Mouse (Mus musculus) gastrocnemius, adult 2 months (tissue): Measurements from ENCODE around the gene Lyrm4. TPM values are rescaled to one million over a fixed set of nuclear protein-coding genes. Genes with fewer than 3 reads are reported as not detected.

Experiments used
- DNase-seq: peaks from one replicate; pipeline ENCODE4 v3.0.0; 2022
- H3K27ac ChIP-seq: fragments of 200-600 bp; 2 replicates; pipeline ENCODE4 v1.8.1; 2022; ENCODE audit warnings: mild to moderate bottlenecking
- H3K4me3 ChIP-seq: fragments of 200-600 bp; 2 replicates; pipeline ENCODE4 v1.8.1; 2022; ENCODE audit warnings: mild to moderate bottlenecking, moderate library complexity
- CTCF ChIP-seq: fragments of 200-600 bp; IDR thresholded peaks from 2 replicates; pipeline ENCODE4 v1.8.1; 2022; ENCODE audit warnings: antibody characterized with exemption, mild to moderate bottlenecking, moderate library complexity
- intact Hi-C: fragments of 180-260 bp; cut with DNase I; formaldehyde crosslinking; loops from one replicate; pipeline ENCODE4 v1.15.1; 2025
- total RNA-seq, 2 experiments: library from RNA; stranded (reverse); gene quantifications; 2 replicates each; pipeline ENCODE4 v1.2.3; 2021

Lyrm4 gene
- total RNA-seq, 2 experiments from 2014 or later: 4.4 to 6.4 TPM

DNA sequence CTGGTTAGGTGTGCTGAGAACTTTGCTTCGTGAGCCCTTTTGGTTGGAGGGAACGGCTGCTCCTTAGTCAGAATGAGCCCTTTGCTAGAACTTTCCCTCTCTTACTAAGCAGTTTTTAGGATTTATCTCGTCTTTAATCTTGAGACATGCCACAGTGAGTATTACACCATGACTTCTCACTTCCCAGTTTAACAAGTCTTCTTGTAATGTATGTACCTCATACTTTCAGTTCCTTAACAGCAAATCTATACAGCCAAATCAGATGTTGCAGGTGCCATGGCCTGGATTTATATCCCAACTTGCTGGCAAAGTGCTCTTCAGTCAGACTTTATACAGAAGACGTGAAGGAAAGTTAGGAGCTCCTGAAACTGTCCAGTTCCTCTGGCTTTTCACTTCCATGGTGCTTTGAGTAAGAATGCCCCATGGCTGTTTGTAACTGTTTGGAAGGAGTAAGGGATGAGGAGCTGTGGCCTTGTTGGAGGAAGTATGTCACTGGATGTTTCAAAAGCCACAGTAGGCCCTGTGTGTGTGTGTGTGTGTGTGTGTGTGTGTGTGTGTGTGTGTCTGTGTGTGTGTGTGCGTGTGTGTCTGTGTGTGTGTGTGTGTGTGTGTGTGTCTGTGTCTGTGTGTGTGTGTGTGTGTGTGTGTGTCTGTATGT lies 14.8 kb upstream of the Lyrm4 start:
- intact Hi-C loops: no loop called here
- TF ChIP-seq CTCF: no peak
- no peak overlapping the region for H3K4me3 ChIP-seq
- H3K27ac ChIP-seq: no peak overlapping the region
- DNase-seq: no peak

DNA sequence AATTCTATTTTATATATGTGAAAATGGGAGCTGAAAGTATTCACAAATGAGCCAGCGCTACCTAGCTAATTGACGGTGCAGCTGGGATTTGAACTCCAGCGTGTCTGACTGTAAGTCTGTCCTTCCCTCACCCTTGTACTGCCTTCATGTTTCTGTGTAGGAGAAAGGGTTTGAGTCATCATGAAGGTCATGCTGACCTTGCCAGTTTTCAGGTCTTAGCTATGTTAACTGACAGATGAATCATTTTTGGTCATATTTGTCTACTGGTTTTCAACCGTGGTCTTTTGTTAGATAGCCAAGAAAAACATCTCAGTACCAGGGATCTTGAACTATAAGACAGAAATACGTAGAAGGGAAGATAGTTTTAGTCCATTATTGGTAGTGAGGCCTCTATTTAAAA lies 14.1 kb upstream of the Lyrm4 start:
- TF ChIP-seq CTCF: no peak
- intact Hi-C loops: no loop called here
- no peak for DNase-seq
- Histone ChIP-seq H3K4me3 (no peak overlapping the region), H3K27ac (no peak overlapping the region)

DNA sequence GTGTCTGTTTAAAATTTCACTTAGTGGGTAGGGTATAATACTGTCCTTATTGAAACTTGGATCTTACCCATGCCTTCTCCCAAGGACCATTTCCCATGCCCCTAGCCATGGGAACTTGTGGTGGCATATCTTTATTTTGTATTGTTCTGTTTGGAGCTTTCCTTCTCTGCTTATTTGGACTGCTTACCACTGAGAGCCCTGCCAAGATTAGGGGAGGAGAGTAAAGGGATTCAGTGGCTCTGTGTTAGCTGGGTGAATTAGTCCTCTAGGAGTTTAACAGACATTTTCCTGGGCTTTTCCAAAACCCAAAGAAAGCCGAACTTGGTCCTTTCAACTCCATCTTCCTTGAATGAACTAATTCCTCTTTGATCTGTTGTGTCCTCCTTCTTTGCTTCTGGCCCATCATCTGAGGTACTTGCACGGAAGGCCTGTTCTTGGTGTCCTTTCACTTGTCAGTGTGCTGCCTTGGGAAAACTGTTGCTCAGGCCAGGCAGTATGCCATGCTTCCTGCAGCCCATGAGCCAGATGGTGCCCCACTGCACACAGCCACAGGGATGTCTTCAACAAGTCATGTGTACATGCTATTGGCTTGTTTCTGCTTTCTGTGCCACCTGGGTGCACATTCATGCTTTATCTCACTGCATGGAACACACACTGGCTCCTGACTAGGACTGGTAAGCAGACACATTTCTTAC lies 12.2 kb upstream of the Lyrm4 start:
- intact Hi-C loops: no loop called here
- no peak for TF ChIP-seq CTCF

DNA sequence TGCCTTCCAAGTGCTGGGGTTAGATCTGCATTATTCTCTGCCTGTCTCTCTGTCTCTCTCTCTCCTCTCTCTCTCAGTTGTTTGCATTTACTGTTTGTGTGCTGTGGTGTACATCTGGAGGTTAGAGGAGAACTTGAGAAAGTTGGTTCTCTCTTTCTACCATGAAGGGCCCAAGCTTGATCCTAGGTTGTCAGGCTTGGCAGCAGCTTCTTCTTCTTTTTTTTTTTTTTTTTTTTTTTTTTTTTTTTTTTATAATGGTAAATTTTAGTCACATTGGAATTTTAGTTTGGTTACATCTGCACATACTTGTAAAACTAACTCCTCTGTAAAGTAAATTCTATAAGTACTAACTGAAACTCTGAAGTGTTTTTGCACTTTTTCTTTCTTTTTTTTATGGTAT lies 3.3 kb upstream of the Lyrm4 start:
- intact Hi-C loops: no loop called here
- TF ChIP-seq CTCF: no peak
- DNase-seq: no peak
- H3K4me3 ChIP-seq: no peak overlapping the region
- no peak overlapping the region for H3K27ac ChIP-seq

More for the DNA sequence above, 12.2 kb upstream of the Lyrm4 start:
- no peak for DNase-seq
- Histone ChIP-seq H3K4me3 (no peak overlapping the region), H3K27ac (no peak overlapping the region)

DNA sequence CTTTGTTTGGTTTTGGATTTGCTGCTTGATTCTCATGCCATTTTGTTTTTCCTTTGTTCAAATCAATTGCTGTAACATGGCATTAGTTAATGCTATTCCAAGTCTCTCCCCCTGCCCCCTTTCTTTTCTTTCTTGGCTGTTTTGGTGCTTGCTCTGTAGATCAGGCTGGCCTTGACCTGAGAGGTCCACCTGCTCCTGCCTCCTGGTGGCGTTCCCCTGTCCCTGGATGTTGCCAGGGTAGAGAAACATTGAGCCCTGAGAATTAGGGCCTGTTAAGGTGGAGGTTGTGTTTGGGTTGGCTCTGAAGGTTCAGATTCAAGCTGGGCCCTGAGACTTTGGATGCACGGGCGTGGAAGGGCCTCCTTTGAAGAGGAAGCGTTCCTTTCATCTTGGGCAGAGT lies 2.4 kb upstream of the Lyrm4 start:
- Histone ChIP-seq H3K27ac (no peak overlapping the region), H3K4me3 (no peak overlapping the region)
- no peak for TF ChIP-seq CTCF
- no peak for DNase-seq
- intact Hi-C loops: no loop called here

DNA sequence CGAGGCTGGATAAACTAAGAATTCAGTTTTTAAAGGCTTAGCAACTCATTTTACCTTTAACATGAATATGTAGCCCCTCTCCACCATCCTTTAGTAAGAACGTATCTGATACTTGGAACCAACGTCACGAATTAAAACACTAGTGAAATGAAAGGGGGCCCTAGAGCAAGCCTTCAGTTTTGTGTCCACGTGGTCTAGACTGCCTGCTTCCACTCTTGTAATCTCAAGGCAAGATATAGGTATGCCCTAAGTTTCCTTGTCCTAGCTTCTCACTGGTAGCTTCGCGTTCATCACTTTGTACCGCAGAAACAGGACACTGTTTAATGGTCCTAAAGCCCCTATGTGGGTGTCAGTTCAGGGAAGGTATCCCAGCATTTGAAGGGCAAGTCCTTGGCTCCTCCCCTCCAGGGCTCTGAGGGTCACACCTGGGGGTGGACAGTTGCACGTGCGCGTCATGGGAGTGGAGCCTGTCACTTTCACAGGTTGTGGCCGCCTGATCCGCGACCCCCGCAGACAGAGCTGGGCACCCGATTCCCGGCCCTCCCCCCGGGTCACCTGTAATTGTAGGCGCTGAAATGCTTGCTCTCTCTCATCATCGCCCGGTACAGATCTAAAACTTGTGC lies 695 bp downstream of the Lyrm4 start:
- peak; percentile 65 for DNase-seq
- H3K4me3 ChIP-seq: peak overlapping the region; percentile 83
- intact Hi-C loops: loop anchor here (2.0 kb wide), 1 partner anchor 98 kb away; no protein-coding TSS in a partner anchor
- no peak for TF ChIP-seq CTCF
- peak overlapping the region; percentile 98 for H3K27ac ChIP-seq

DNA sequence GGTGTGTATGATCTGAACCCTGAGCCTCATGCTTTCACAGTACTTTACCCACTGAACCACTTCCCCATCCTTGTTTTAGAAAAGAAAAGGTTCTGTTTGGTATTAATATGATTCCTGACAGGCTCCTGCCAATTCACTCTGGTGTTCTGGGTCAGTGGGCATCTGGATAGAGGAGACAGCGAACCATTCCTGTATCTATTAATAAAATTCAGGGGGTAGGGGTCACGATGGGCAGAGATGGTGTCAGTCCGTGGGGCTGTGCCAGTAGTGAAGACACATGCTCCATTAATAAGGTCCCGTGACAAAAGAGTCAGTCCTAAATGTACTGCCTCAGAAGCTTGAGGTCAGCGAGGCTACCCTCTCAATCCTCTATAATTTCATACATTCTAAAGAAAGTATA lies 4.1 kb downstream of the Lyrm4 start:
- Histone ChIP-seq H3K4me3 (no peak overlapping the region), H3K27ac (no peak overlapping the region)
- no peak for DNase-seq
- TF ChIP-seq CTCF: no peak
- intact Hi-C loops: no loop called here

DNA sequence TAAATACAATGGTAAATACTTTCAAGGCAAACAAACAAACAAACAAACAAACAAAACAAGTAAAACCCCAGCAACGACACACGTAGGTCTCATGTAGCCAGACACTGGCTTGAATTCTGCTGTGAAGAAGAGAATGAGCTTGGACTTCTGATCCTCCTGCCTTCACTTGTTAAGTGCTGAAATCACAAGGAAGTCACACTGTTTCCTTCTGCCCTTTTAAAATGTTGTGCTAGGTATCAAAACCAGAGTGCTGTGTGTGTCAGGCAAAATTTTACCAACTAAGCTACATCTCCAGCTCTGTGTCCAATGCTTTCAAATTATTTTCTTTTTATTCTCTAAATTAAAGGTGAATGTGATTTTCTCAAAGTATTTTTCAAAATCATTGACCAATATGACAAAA lies 6.0 kb downstream of the Lyrm4 start:
- H3K27ac ChIP-seq: no peak overlapping the region
- TF ChIP-seq CTCF: no peak
- H3K4me3 ChIP-seq: no peak overlapping the region
- intact Hi-C loops: no loop called here
- DNase-seq: no peak

DNA sequence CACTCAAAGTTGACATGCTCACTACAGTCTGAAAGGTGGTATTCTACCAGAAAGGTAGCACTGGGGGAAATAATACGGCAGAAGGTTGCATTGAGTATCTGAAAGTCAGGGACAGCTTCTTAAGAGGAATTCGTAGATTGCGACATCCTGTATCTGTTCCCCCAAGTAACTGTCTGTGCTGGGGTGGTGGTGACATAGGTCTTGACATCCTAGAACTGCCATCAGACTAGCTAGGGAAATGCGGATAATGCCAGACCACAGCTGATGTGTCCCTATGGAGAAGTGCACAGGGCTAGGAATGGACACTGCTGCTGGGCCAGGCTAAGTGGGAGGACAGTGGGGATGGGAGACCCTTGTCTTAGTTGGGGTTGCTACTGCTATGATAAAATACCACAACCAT lies 8.8 kb downstream of the Lyrm4 start:
- TF ChIP-seq CTCF: no peak
- intact Hi-C loops: no loop called here
- no peak overlapping the region for H3K27ac ChIP-seq
- DNase-seq: no peak
- no peak overlapping the region for H3K4me3 ChIP-seq

DNA sequence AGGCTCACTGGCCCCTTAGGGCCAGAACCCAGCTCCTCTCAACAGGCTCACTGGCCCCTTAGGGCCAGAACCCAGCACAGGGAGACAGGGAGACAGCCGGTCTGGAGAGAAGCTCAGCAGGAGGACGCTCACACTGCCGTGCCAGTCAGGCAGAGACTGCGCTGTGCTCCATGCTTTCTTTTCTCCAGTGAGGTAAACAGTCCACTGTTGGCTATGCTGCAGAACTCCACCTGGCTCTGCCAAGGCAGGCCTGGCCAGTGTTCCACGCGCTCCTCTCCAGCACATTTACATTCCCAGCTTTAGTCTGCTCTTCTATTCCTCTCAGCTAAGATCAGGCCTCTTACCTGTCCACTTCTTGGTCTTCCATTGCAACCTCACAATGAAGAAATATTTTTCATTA lies 11.7 kb downstream of the Lyrm4 start:
- intact Hi-C loops: no loop called here
- Histone ChIP-seq H3K27ac (peak overlapping the region; percentile 68), H3K4me3 (no peak overlapping the region)
- no peak for TF ChIP-seq CTCF
- peak; percentile 54 for DNase-seq

DNA sequence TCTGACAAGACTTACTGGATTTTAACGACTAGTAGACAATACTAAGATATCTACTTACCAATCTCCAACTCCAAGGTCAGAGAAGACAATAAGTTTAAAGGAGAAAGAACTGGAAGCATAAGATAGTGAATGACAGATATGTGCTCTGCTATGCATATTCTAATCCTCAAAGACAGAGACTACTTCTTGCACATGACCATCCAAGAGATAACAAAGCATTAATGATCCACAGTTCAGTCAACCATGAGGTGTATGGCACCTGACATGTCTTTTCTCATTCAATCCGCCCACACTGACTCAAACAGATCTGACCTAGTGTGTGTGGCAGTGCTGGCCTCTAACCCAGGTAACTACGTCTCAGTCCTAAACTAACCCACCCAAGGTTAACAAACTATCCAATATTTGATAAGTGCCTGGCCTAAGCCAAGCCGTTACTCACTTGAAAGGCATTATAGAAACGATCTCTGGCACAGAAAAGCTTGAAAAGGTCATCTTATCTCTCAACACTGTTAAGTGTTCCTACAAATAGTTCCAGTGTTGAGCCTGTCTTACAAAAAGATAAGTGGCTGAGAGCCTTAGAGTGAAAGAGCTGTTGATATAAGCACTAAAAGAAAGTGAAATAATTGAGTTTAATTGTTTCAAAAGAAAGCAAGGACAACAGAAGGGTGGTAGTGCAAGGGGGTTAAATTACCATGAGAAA lies 20.5 kb downstream of the Lyrm4 start:
- intact Hi-C loops: no loop called here
- H3K4me3 ChIP-seq: no peak overlapping the region
- no peak for DNase-seq
- no peak overlapping the region for H3K27ac ChIP-seq
- no peak for TF ChIP-seq CTCF

DNA sequence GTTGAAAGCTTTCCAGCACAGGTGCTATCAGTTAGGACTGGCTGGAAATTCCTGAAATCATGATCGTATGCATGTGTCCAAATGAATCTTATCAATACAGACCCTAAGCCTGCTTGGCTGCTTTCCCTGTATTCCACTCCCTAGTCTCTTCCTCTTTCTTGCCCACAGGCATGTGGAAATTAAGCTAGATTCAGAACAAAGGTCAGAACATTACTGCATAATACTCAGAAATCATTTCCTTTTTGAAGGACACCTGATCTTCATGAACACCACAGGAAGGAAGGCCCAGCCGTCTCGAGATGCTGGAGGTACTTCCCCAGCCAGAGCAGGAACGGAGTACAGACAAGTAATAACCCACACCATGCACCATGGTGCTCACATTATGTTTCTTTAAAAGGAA lies 29.2 kb downstream of the Lyrm4 start:
- Histone ChIP-seq H3K27ac (no peak overlapping the region), H3K4me3 (no peak overlapping the region)
- TF ChIP-seq CTCF: no peak
- intact Hi-C loops: no loop called here
- no peak for DNase-seq

DNA sequence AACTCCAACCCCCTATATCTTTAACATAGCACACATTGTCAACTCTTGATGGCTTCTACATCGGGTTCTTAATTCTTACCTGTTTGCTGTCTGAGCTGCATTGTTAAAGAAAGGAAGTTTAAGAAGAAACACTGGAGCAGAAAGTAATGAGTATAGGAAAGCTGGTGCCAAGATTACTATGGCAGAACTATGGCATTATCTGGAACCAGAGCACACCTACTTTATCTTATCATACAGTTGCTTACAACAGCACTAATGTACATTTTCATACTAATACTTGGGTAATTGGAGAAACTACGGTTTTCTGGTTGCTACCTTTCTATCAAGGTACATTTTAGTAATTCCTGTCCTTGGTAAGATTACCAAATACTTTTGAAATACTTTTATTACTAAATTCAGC lies 29.9 kb downstream of the Lyrm4 start:
- DNase-seq: no peak
- no peak for TF ChIP-seq CTCF
- no peak overlapping the region for H3K27ac ChIP-seq
- no peak overlapping the region for H3K4me3 ChIP-seq
- intact Hi-C loops: loop anchor here (1.0 kb wide), 1 partner anchor 27 kb away; no protein-coding TSS in a partner anchor
